Mouse (Mus musculus): ENCODE results near the gene Tmem56.

The Tmem56 gene

GRCm38 (mm10) chr3:121282998-121283397, at the start of gene Tmem56:
Gene Tmem56 (minus strand): TSS chr3:121283098.
- DNase-seq = no peak

- DNase-seq = no peak
Measured at GRCm38 (mm10) chr3:121330244-121330646, 47.3 kb upstream of the Tmem56 start.

GRCm38 (mm10) chr3:121329647-121330046, 46.7 kb upstream of the Tmem56 start:
- no peak for DNase-seq

- DNase-seq = no peak
Measured at GRCm38 (mm10) chr3:121327406-121327805, 44.5 kb upstream of the Tmem56 start.

- no peak for DNase-seq
Measured at GRCm38 (mm10) chr3:121323371-121323770, 40.5 kb upstream of the Tmem56 start.

- no peak for DNase-seq
Measured at GRCm38 (mm10) chr3:121320896-121321295, 38.0 kb upstream of the Tmem56 start.

GRCm38 (mm10) chr3:121319906-121320305, 37.0 kb upstream of the Tmem56 start:
- DNase-seq = no peak

GRCm38 (mm10) chr3:121315498-121315897, 32.6 kb upstream of the Tmem56 start:
- no peak for DNase-seq

- no peak for DNase-seq
Measured at GRCm38 (mm10) chr3:121314149-121314548, 31.3 kb upstream of the Tmem56 start.

GRCm38 (mm10) chr3:121312979-121313378, 30.1 kb upstream of the Tmem56 start:
- DNase-seq = no peak

- DNase-seq = no peak
Measured at GRCm38 (mm10) chr3:121312426-121312825, 29.5 kb upstream of the Tmem56 start.

- peak in 1 of 2 experiments; percentile 18 for DNase-seq
Measured at GRCm38 (mm10) chr3:121309896-121310714, 27.2 kb upstream of the Tmem56 start.

- no peak for DNase-seq
Measured at GRCm38 (mm10) chr3:121309429-121309828, 26.5 kb upstream of the Tmem56 start.

- no peak for DNase-seq
Measured at GRCm38 (mm10) chr3:121308935-121309334, 26.0 kb upstream of the Tmem56 start.

- peak; percentile 70 to 77 for DNase-seq
Measured at GRCm38 (mm10) chr3:121307532-121308234, 24.8 kb upstream of the Tmem56 start.

- DNase-seq = no peak
Measured at GRCm38 (mm10) chr3:121306641-121307040, 23.7 kb upstream of the Tmem56 start.

- no peak for DNase-seq
Measured at GRCm38 (mm10) chr3:121294200-121294599, 11.3 kb upstream of the Tmem56 start.

- peak; percentile 99 for DNase-seq
Measured at GRCm38 (mm10) chr3:121291560-121292258, 8.8 kb upstream of the Tmem56 start, which contains the start of gene Alg14. Gene Alg14 (plus strand): TSS chr3:121291773.

GRCm38 (mm10) chr3:121291225-121291559, 8.3 kb upstream of the Tmem56 start:
- DNase-seq = no peak

GRCm38 (mm10) chr3:121290681-121291080, 7.8 kb upstream of the Tmem56 start:
- DNase-seq = no peak

- DNase-seq = no peak
Measured at GRCm38 (mm10) chr3:121287151-121287550, 4.3 kb upstream of the Tmem56 start.

- no peak for DNase-seq
Measured at GRCm38 (mm10) chr3:121285219-121285618, 2.3 kb upstream of the Tmem56 start.

- DNase-seq = no peak
Measured at GRCm38 (mm10) chr3:121279679-121280078, 3.2 kb downstream of the Tmem56 start.

Data from lung, adult 18-20 months (tissue).